Mouse (Mus musculus): ENCODE measurements at regions not wholly inside any gene's neighbourhood (a gene's known extent, or its start where the extent isn't known, plus 50 kb on each side); places are given as distances from the start of the nearest gene placed in this dataset.
A peak's percentile ranks its signal among the peaks of the same experiment; 100 is the strongest.

GRCm38 (mm10) chr15:13320599-13321348 lies 147.3 kb upstream of the Cdh6 start:
- WGBS: 22% methylated on average over 10 of the region's 10 CpGs
- Histone ChIP-seq H3K4me2 (ENCODE audit: low read length) (no peak overlapping the region), H3K36me3 (ENCODE audit: control insufficient read depth, insufficient read depth, low read length) (no peaks in the 10 kb centered on the region), H3K9me3 (ENCODE audit: control insufficient read depth, low read length) (no peaks in the 10 kb centered on the region), H3K27ac (ENCODE audit: low read depth, low read length) (no peak overlapping the region), H3K4me1 (ENCODE audit: control insufficient read depth, insufficient read depth, low read depth, low read length) (no peaks in the 10 kb centered on the region), H3K27me3 (replicated peaks; ENCODE audit: control insufficient read depth, insufficient read depth, low read length) (no peaks in the 10 kb centered on the region), H3K4me3 (ENCODE audit: low read length) (no peak overlapping the region), H3K9ac (ENCODE audit: low read depth, low read length) (no peak overlapping the region)
- ATAC-seq: no peak

GRCm38 (mm10) chr15:13304562-13304961 lies 131.1 kb upstream of the Cdh6 start:
- Histone ChIP-seq H3K36me3 (ENCODE audit: control insufficient read depth, insufficient read depth, low read length) (no peaks in the 10 kb centered on the region), H3K4me1 (ENCODE audit: control insufficient read depth, insufficient read depth, low read depth, low read length) (no peaks in the 10 kb centered on the region), H3K4me2 (ENCODE audit: low read length) (no peak overlapping the region), H3K9me3 (ENCODE audit: control insufficient read depth, low read length) (no peaks in the 10 kb centered on the region), H3K9ac (ENCODE audit: low read depth, low read length) (no peak overlapping the region), H3K27me3 (replicated peaks; ENCODE audit: control insufficient read depth, insufficient read depth, low read length) (no peaks in the 10 kb centered on the region), H3K4me3 (ENCODE audit: low read length) (no peak overlapping the region), H3K27ac (ENCODE audit: low read depth, low read length) (no peak overlapping the region)
- WGBS: 78% methylated on average over 6 of the region's 6 CpGs
- ATAC-seq: no peak

- H3K4me3 ChIP-seq (ENCODE audit: low read length): no peak overlapping the region
- no peak overlapping the region for H3K9ac ChIP-seq (ENCODE audit: low read depth, low read length)
- no peaks in the 10 kb centered on the region for H3K9me3 ChIP-seq (ENCODE audit: control insufficient read depth, low read length)
- H3K27ac ChIP-seq (ENCODE audit: low read depth, low read length): no peak overlapping the region
- no peak overlapping the region for H3K4me2 ChIP-seq (ENCODE audit: low read length)
- 84% methylated on average over 7 of the region's 7 CpGs for WGBS
- no peaks in the 10 kb centered on the region for H3K36me3 ChIP-seq (ENCODE audit: control insufficient read depth, insufficient read depth, low read length)
- no peaks in the 10 kb centered on the region for H3K4me1 ChIP-seq (ENCODE audit: control insufficient read depth, insufficient read depth, low read depth, low read length)
- no peaks in the 10 kb centered on the region for H3K27me3 ChIP-seq (replicated peaks; ENCODE audit: control insufficient read depth, insufficient read depth, low read length)
- no peak for ATAC-seq
Measured at GRCm38 (mm10) chr15:13303456-13303855, 130.0 kb upstream of the Cdh6 start.

GRCm38 (mm10) chr15:13302672-13303071 lies 129.2 kb upstream of the Cdh6 start:
- H3K9ac ChIP-seq (ENCODE audit: low read depth, low read length): no peak overlapping the region
- H3K4me3 ChIP-seq (ENCODE audit: low read length): no peak overlapping the region
- no peaks in the 10 kb centered on the region for H3K27me3 ChIP-seq (replicated peaks; ENCODE audit: control insufficient read depth, insufficient read depth, low read length)
- no peaks in the 10 kb centered on the region for H3K9me3 ChIP-seq (ENCODE audit: control insufficient read depth, low read length)
- no peaks in the 10 kb centered on the region for H3K36me3 ChIP-seq (ENCODE audit: control insufficient read depth, insufficient read depth, low read length)
- H3K4me2 ChIP-seq (ENCODE audit: low read length): no peak overlapping the region
- no peak for ATAC-seq
- no peak overlapping the region for H3K27ac ChIP-seq (ENCODE audit: low read depth, low read length)
- no peaks in the 10 kb centered on the region for H3K4me1 ChIP-seq (ENCODE audit: control insufficient read depth, insufficient read depth, low read depth, low read length)
- 61% methylated on average over 6 of the region's 6 CpGs for WGBS

- 63% methylated on average over 6 of the region's 6 CpGs for WGBS
- no peaks in the 10 kb centered on the region for H3K4me1 ChIP-seq (ENCODE audit: control insufficient read depth, insufficient read depth, low read depth, low read length)
- peak; percentile 76; the same call in 1 of the 2 replicates for ATAC-seq
- no peak overlapping the region for H3K4me3 ChIP-seq (ENCODE audit: low read length)
- no peaks in the 10 kb centered on the region for H3K9me3 ChIP-seq (ENCODE audit: control insufficient read depth, low read length)
- no peak overlapping the region for H3K4me2 ChIP-seq (ENCODE audit: low read length)
- H3K27me3 ChIP-seq (replicated peaks; ENCODE audit: control insufficient read depth, insufficient read depth, low read length): no peaks in the 10 kb centered on the region
- H3K9ac ChIP-seq (ENCODE audit: low read depth, low read length): no peak overlapping the region
- H3K27ac ChIP-seq (ENCODE audit: low read depth, low read length): no peak overlapping the region
- H3K36me3 ChIP-seq (ENCODE audit: control insufficient read depth, insufficient read depth, low read length): no peaks in the 10 kb centered on the region
Measured at GRCm38 (mm10) chr15:13296967-13297366, 123.5 kb upstream of the Cdh6 start.

- Histone ChIP-seq H3K27ac (ENCODE audit: low read depth, low read length) (no peak overlapping the region), H3K27me3 (replicated peaks; ENCODE audit: control insufficient read depth, insufficient read depth, low read length) (no peaks in the 10 kb centered on the region), H3K4me3 (ENCODE audit: low read length) (no peak overlapping the region), H3K9ac (ENCODE audit: low read depth, low read length) (no peak overlapping the region), H3K4me2 (ENCODE audit: low read length) (no peak overlapping the region), H3K4me1 (ENCODE audit: control insufficient read depth, insufficient read depth, low read depth, low read length) (no peaks in the 10 kb centered on the region), H3K9me3 (ENCODE audit: control insufficient read depth, low read length) (no peaks in the 10 kb centered on the region), H3K36me3 (ENCODE audit: control insufficient read depth, insufficient read depth, low read length) (no peaks in the 10 kb centered on the region)
- 78% methylated on average over 3 of the region's 3 CpGs for WGBS
- no peak for ATAC-seq
Measured at GRCm38 (mm10) chr15:13289064-13289463, 115.6 kb upstream of the Cdh6 start.

GRCm38 (mm10) chr15:13287878-13288277 lies 114.4 kb upstream of the Cdh6 start:
- Histone ChIP-seq H3K27me3 (replicated peaks; ENCODE audit: control insufficient read depth, insufficient read depth, low read length) (no peaks in the 10 kb centered on the region), H3K36me3 (ENCODE audit: control insufficient read depth, insufficient read depth, low read length) (no peaks in the 10 kb centered on the region), H3K27ac (ENCODE audit: low read depth, low read length) (no peak overlapping the region), H3K9ac (ENCODE audit: low read depth, low read length) (no peak overlapping the region), H3K4me3 (ENCODE audit: low read length) (no peak overlapping the region), H3K9me3 (ENCODE audit: control insufficient read depth, low read length) (no peaks in the 10 kb centered on the region), H3K4me2 (ENCODE audit: low read length) (peak overlapping the region; percentile 34), H3K4me1 (ENCODE audit: control insufficient read depth, insufficient read depth, low read depth, low read length) (no peaks in the 10 kb centered on the region)
- WGBS: 63% methylated on average over 11 of the region's 11 CpGs
- 0 out of 2 replicates have a peak, but pooled peaks have one; percentile 14 for ATAC-seq

- no peak overlapping the region for H3K4me3 ChIP-seq (ENCODE audit: low read length)
- H3K9ac ChIP-seq (ENCODE audit: low read depth, low read length): no peak overlapping the region
- H3K36me3 ChIP-seq (ENCODE audit: control insufficient read depth, insufficient read depth, low read length): no peaks in the 10 kb centered on the region
- no peaks in the 10 kb centered on the region for H3K27me3 ChIP-seq (replicated peaks; ENCODE audit: control insufficient read depth, insufficient read depth, low read length)
- ATAC-seq: no peak
- no peaks in the 10 kb centered on the region for H3K9me3 ChIP-seq (ENCODE audit: control insufficient read depth, low read length)
- H3K4me1 ChIP-seq (ENCODE audit: control insufficient read depth, insufficient read depth, low read depth, low read length): no peaks in the 10 kb centered on the region
- no peak overlapping the region for H3K27ac ChIP-seq (ENCODE audit: low read depth, low read length)
- H3K4me2 ChIP-seq (ENCODE audit: low read length): no peak overlapping the region
- 61% methylated on average over 3 of the region's 3 CpGs for WGBS
Measured at GRCm38 (mm10) chr15:13285355-13285754, 111.9 kb upstream of the Cdh6 start.

- no peak overlapping the region for H3K9ac ChIP-seq (ENCODE audit: low read depth, low read length)
- 78% methylated on average over 2 of the region's 2 CpGs for WGBS
Measured at GRCm38 (mm10) chr15:13284219-13284618, 110.7 kb upstream of the Cdh6 start.

More at GRCm38 (mm10) chr15:13284219-13284618, 110.7 kb upstream of the Cdh6 start:
- Histone ChIP-seq H3K4me1 (ENCODE audit: control insufficient read depth, insufficient read depth, low read depth, low read length) (no peaks in the 10 kb centered on the region), H3K4me2 (ENCODE audit: low read length) (no peak overlapping the region), H3K4me3 (ENCODE audit: low read length) (no peak overlapping the region), H3K36me3 (ENCODE audit: control insufficient read depth, insufficient read depth, low read length) (no peaks in the 10 kb centered on the region), H3K27ac (ENCODE audit: low read depth, low read length) (no peak overlapping the region), H3K27me3 (replicated peaks; ENCODE audit: control insufficient read depth, insufficient read depth, low read length) (no peaks in the 10 kb centered on the region), H3K9me3 (ENCODE audit: control insufficient read depth, low read length) (no peaks in the 10 kb centered on the region)
- ATAC-seq: no peak
